8 mouse cellular contexts compared by ENCODE assay signal in the genomic region with DNA sequence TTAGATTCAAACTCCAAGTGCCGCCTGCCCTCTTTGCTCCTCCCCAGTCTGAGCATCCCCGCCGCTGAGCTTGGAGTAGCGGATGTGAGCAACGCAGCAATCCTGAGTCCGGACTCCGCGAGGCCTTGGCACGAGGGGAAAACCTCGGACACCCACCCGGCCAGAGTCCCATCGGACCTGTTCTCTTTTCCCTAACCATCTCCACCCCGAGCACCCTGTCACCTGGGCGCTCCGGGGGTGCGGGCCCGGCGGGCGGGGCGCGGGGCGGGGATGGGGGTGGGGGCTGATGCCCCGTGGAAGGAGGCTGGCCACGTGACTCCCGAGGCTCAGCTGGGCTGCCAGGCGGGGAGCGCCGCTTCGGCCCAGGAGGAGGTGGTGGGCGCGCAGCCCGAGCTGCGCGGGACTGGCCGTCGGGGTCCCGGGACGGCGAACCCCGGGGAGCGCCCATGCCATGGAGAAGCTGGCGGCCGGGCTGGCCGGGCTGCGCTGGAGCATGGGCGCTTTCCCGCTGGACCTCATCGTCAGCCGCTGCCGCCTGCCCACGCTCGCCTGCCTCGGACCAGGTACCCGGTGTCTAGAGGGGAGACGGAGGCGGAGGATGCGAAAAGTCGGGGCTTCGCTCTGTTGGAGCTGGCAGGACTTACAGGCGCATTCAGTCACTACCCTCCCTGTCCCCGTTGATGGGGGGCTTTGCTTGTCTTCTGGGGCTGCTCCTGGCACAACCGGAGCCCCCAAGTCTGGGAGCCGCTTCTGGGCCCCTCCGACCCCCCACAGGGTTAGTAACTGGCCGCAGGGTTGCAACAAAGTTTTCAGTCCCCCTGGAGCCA. TPM values are rescaled to one million over a fixed set of nuclear protein-coding genes. Genes with fewer than 3 reads are reported as not detected.
DNase-seq lines count a peak whose midpoint lies in the region; ATAC-seq lines count a peak whose summit lies in the region.

Garem2 (plus strand) TSS at position 321 of the 827 bp plus-strand sequence.

- H3K27me3 ChIP-seq in forebrain, embryonic 15.5 days, result no peaks in the 10 kb centered on the region
- no peaks in the 10 kb centered on the region; the same call in 1 of the 2 replicates for H3K27me3 ChIP-seq in midbrain, embryonic 16.5 days (ENCODE audit: control insufficient read depth, insufficient read depth, low read depth, low read length)

- H3K4me2 ChIP-seq in forebrain, embryonic 15.5 days (replicated peaks), result peak within 1 kb of the TSS; percentile 86
- peak within 1 kb of the TSS; percentile 99 for H3K4me2 ChIP-seq in midbrain, embryonic 16.5 days (ENCODE audit: low read length)

- DNase-seq in layer of hippocampus, adult 8-10 months (ENCODE audit: low spot score in 2 of 2), result no peak
- no peak for DNase-seq in layer of hippocampus, adult 11-12 months (ENCODE audit: low spot score)
- no peak for DNase-seq in left cerebral cortex, postnatal 36 days (ENCODE audit: low spot score in 2 of 2)
- no peak for DNase-seq in gastrocnemius, postnatal 10 days
- DNase-seq in thymus, postnatal 10 days (ENCODE audit: low spot score in 2 of 2), result no peak

- no peak within 1 kb of the TSS for H3K27ac ChIP-seq in brown adipose tissue, adult 24 weeks (replicated peaks; ENCODE audit: low read depth, low read length)
- H3K27ac ChIP-seq in forebrain, embryonic 15.5 days (replicated peaks), result peak within 1 kb of the TSS; percentile 84
- H3K27ac ChIP-seq in midbrain, embryonic 16.5 days (ENCODE audit: low read length), result peak within 1 kb of the TSS; percentile 83

- WGBS in forebrain, embryonic 15.5 days, result 1% methylated on average over 58 of the region's 65 CpGs
- WGBS in midbrain, embryonic 16.5 days, result under 1% methylated on average over 57 of the region's 65 CpGs

- H3K9me3 ChIP-seq in forebrain, embryonic 15.5 days, result no peaks in the 10 kb centered on the region
- H3K9me3 ChIP-seq in midbrain, embryonic 16.5 days (replicated peaks; ENCODE audit: control insufficient read depth, low read length, poor library complexity, severe bottlenecking), result no peaks in the 10 kb centered on the region

- peak within 1 kb of the TSS; percentile 39 for H3K4me3 ChIP-seq in brown adipose tissue, adult 24 weeks (ENCODE audit: insufficient read depth, low read depth, low read length)
- H3K4me3 ChIP-seq in forebrain, embryonic 15.5 days, result peak within 1 kb of the TSS; percentile 77
- peak within 1 kb of the TSS; percentile 63 for H3K4me3 ChIP-seq in midbrain, embryonic 16.5 days (ENCODE audit: low read depth, low read length)

- intact Hi-C loops in left cerebral cortex, postnatal 36 days (cut with DNase I), result no loop called here

- peak; percentile 35 for ATAC-seq in forebrain, embryonic 15.5 days (replicated peaks)
- peak; percentile 25 for ATAC-seq in midbrain, embryonic 16.5 days

- no peaks in the 10 kb centered on the region for H3K36me3 ChIP-seq in forebrain, embryonic 15.5 days
- H3K36me3 ChIP-seq in midbrain, embryonic 16.5 days (ENCODE audit: control insufficient read depth, insufficient read depth, low read length), result no peaks in the 10 kb centered on the region

- H3K9ac ChIP-seq in forebrain, embryonic 15.5 days (replicated peaks), result peak within 1 kb of the TSS; percentile 71
- H3K9ac ChIP-seq in midbrain, embryonic 16.5 days (ENCODE audit: low read depth, low read length), result peak within 1 kb of the TSS; percentile 73

- H3K4me1 ChIP-seq in brown adipose tissue, adult 24 weeks (ENCODE audit: control insufficient read depth, insufficient read depth, insufficient read length, low read length), result no peaks in the 10 kb centered on the region
- peaks cover 51% of the 10 kb centered on the region for H3K4me1 ChIP-seq in forebrain, embryonic 15.5 days
- H3K4me1 ChIP-seq in midbrain, embryonic 16.5 days (ENCODE audit: control insufficient read depth, insufficient read depth, low read length), result peaks cover 30% of the 10 kb centered on the region

RNA-seq across cellular contexts. Expression of gene Garem2, which starts in this region (rescaled TPM):
- 10 to 100 TPM; 13.2 to 14.3 (median 13.7) TPM for total RNA-seq in layer of hippocampus, adult 8-10 months (2022)
- not detected in 2 replicates for polyA plus RNA-seq in brown adipose tissue, adult 24 weeks (2012; ENCODE audit: insufficient read depth, insufficient read length, missing spikeins)
- 12.7 and 12.8 TPM in 2 replicates for polyA plus RNA-seq in forebrain, embryonic 15.5 days (2015; fragmentation: Nextera tagmentation; extraction: Ambion mirVana)
- total RNA-seq in left cerebral cortex, postnatal 36 days (2021), result 10 to 100 TPM; 12.0 to 13.0 TPM
- polyA plus RNA-seq in midbrain, embryonic 16.5 days (2015; fragmentation: Nextera tagmentation; extraction: Ambion mirVana), result 6.9 and 8.1 TPM in 2 replicates
- under 1 TPM; 0.12 to 0.18 TPM for total RNA-seq in gastrocnemius, postnatal 10 days (2021)

Comparison
In these comparisons a context has a peak if more than half of its experiments do, and no peak if none do; other contexts are left out.
1. RNA of gene Garem2 (total RNA-seq): 13.2 to 14.3 TPM in layer of hippocampus, adult 8-10 months and 12.0 to 13.0 TPM in left cerebral cortex, postnatal 36 days; 0.12 to 0.18 TPM in gastrocnemius, postnatal 10 days; every median in the first group is over 10 times any median in the second.
2. Peak in every context shown above with its lines, with median percentiles within 50 percentile points of each other: H3K4me3 ChIP-seq.